Mouse (Mus musculus) G1E-ER4 (cell line): ENCODE results near the gene Exosc5. TPM values are rescaled to one million over a fixed set of nuclear protein-coding genes. Genes with fewer than 3 reads are reported as not detected.
A peak's percentile ranks its signal among the peaks of the same experiment; 100 is the strongest.

ENCODE experiments used
- GATA1 ChIP-seq: IDR thresholded peaks from one replicate; pipeline ENCODE4 v1.8.0; 2012; ENCODE audit warnings: low read length, inconsistent platforms
- polyA plus RNA-seq: library from polyadenylated mRNA; stranded (reverse); fragments of >175 nt; gene quantifications from 2 replicates; pipeline ENCODE4 v1.2.3, GENCODE M21; 2012

The Exosc5 gene
- polyA plus RNA-seq, 1 experiment: 652 TPM

GRCm38 (mm10) chr7:25683474-25684180, 24.7 kb downstream of the Exosc5 start:
- TF ChIP-seq GATA1: peak; percentile 23

- TF ChIP-seq GATA1: no peak
Observed at GRCm38 (mm10) chr7:25684659-25685058, 25.7 kb downstream of the Exosc5 start.

GRCm38 (mm10) chr7:25685926-25686470, 27.0 kb downstream of the Exosc5 start:
- no peak for TF ChIP-seq GATA1

- no peak for TF ChIP-seq GATA1
Observed at GRCm38 (mm10) chr7:25686680-25687531, 27.9 kb downstream of the Exosc5 start, which contains the start of gene Tgfb1. Gene Tgfb1, plus strand, starts transcription at chr7:25687002.

GRCm38 (mm10) chr7:25687811-25688401, 28.9 kb downstream of the Exosc5 start:
- no peak for TF ChIP-seq GATA1

- no peak for TF ChIP-seq GATA1
Observed at GRCm38 (mm10) chr7:25688810-25689586, 30.0 kb downstream of the Exosc5 start.

GRCm38 (mm10) chr7:25689603-25690021, 30.6 kb downstream of the Exosc5 start:
- TF ChIP-seq GATA1: peak; percentile 85

- TF ChIP-seq GATA1: no peak
Observed at GRCm38 (mm10) chr7:25690051-25690450, 31.1 kb downstream of the Exosc5 start.

GRCm38 (mm10) chr7:25694104-25694503, 35.1 kb downstream of the Exosc5 start:
- no peak for TF ChIP-seq GATA1

GRCm38 (mm10) chr7:25699851-25700250, 40.9 kb downstream of the Exosc5 start:
- TF ChIP-seq GATA1: no peak

- no peak for TF ChIP-seq GATA1
Observed at GRCm38 (mm10) chr7:25700732-25701131, 41.8 kb downstream of the Exosc5 start.

- TF ChIP-seq GATA1: no peak
Observed at GRCm38 (mm10) chr7:25702350-25702749, 43.4 kb downstream of the Exosc5 start.

GRCm38 (mm10) chr7:25703793-25704494, 45.0 kb downstream of the Exosc5 start:
- no peak for TF ChIP-seq GATA1

GRCm38 (mm10) chr7:25704716-25705364, 45.9 kb downstream of the Exosc5 start:
- no peak for TF ChIP-seq GATA1
